Mouse (Mus musculus) lung, adult 2 months (tissue): ENCODE data around the gene Sergef.

Experiments
- CTCF ChIP-seq: fragments of 200-500 bp; IDR thresholded peaks from 2 replicates; pipeline ENCODE4 v1.5.1; 2011; ENCODE audit warnings: mild to moderate bottlenecking, low read length, control low read depth; ENCODE audit not compliant: insufficient read depth
- POLR2A ChIP-seq: fragments of 200-500 bp; IDR thresholded peaks from 2 replicates; pipeline ENCODE4 v1.6.1; 2011; ENCODE audit warnings: low read depth, mild to moderate bottlenecking, control low read depth, low read length, borderline replicate concordance; ENCODE audit errors: extremely low read depth

GRCm38 (mm10) chr7:46566318-46567007 lies 73.1 kb downstream of the Sergef start:
- TF ChIP-seq CTCF (no peak), POLR2A (no peak)
